Mouse (Mus musculus): ENCODE measurements around the gene Inafm1. TPM values are rescaled to one million over a fixed set of nuclear protein-coding genes. Genes with fewer than 3 reads are reported as not detected.

The Inafm1 gene
- polyA plus RNA-seq, 1 experiment from 2014 or later = 24.8 TPM

Other genes with a start within 250 kb of the Inafm1 start
- gene Bicra, start 225.7 kb downstream of the Inafm1 start, polyA plus RNA-seq (2016; fragmentation: Nextera tagmentation; extraction: Ambion mirVana) = 10.2 and 10.4 TPM in 2 replicates
- 0.05 and 0.18 TPM in 2 replicates for gene Zfp541, start 211.8 kb downstream of the Inafm1 start, polyA plus RNA-seq (2016; fragmentation: Nextera tagmentation; extraction: Ambion mirVana)
- gene Napa, start 175.2 kb downstream of the Inafm1 start, polyA plus RNA-seq (2016; fragmentation: Nextera tagmentation; extraction: Ambion mirVana) = 206 and 217 TPM in 2 replicates
- gene Kptn, start 153.7 kb downstream of the Inafm1 start, polyA plus RNA-seq (2016; fragmentation: Nextera tagmentation; extraction: Ambion mirVana) = 38.7 and 41.4 TPM in 2 replicates
- gene Slc8a2, start 143.8 kb downstream of the Inafm1 start, polyA plus RNA-seq (2016; fragmentation: Nextera tagmentation; extraction: Ambion mirVana) = 0.49 and 0.55 TPM in 2 replicates
- 48.8 and 58.5 TPM in 2 replicates for gene Meis3, start 98.5 kb downstream of the Inafm1 start, polyA plus RNA-seq (2016; fragmentation: Nextera tagmentation; extraction: Ambion mirVana)
- gene Dhx34, start 51.6 kb downstream of the Inafm1 start, polyA plus RNA-seq (2016; fragmentation: Nextera tagmentation; extraction: Ambion mirVana) = 16.6 and 18.2 TPM in 2 replicates
- gene C5ar2, start 29.5 kb downstream of the Inafm1 start, polyA plus RNA-seq (2016; fragmentation: Nextera tagmentation; extraction: Ambion mirVana) = 0.09 TPM in 1 of 2 replicates, not detected in the other
- gene C5ar1, start 14.1 kb downstream of the Inafm1 start, polyA plus RNA-seq (2016; fragmentation: Nextera tagmentation; extraction: Ambion mirVana) = 0.87 and 1.1 TPM in 2 replicates
- 45.7 and 49.2 TPM in 2 replicates for gene Ccdc9, start 13.2 kb upstream of the Inafm1 start, polyA plus RNA-seq (2016; fragmentation: Nextera tagmentation; extraction: Ambion mirVana)
- 7.4 and 8.5 TPM in 2 replicates for gene Bbc3, start 34.8 kb upstream of the Inafm1 start, polyA plus RNA-seq (2016; fragmentation: Nextera tagmentation; extraction: Ambion mirVana)
- gene Sae1, start 114.2 kb upstream of the Inafm1 start, polyA plus RNA-seq (2016; fragmentation: Nextera tagmentation; extraction: Ambion mirVana) = 386 and 405 TPM in 2 replicates
- gene Zc3h4, start 127.3 kb upstream of the Inafm1 start, polyA plus RNA-seq (2016; fragmentation: Nextera tagmentation; extraction: Ambion mirVana) = 25.5 and 26.1 TPM in 2 replicates
- gene Tmem160, start 179.2 kb upstream of the Inafm1 start, polyA plus RNA-seq (2016; fragmentation: Nextera tagmentation; extraction: Ambion mirVana) = 57.7 and 66.8 TPM in 2 replicates
- gene Npas1, start 204.1 kb upstream of the Inafm1 start, polyA plus RNA-seq (2016; fragmentation: Nextera tagmentation; extraction: Ambion mirVana) = 0.72 and 0.85 TPM in 2 replicates

All from embryonic facial prominence, embryonic 12.5 days (tissue).